Mouse (Mus musculus) olfactory bulb, adult 2 months (tissue): ENCODE measurements at regions not wholly inside any gene's neighbourhood (a gene's known extent, or its start where the extent isn't known, plus 50 kb on each side); places are given as distances from the start of the nearest gene placed in this dataset.

Experiments
- CTCF ChIP-seq: fragments of 200-500 bp; IDR thresholded peaks from 2 replicates; pipeline ENCODE4 v1.5.1; 2012; ENCODE audit warnings: low read depth, mild to moderate bottlenecking, low read length, moderate library complexity; ENCODE audit not compliant: insufficient read depth
- POLR2A ChIP-seq: fragments of 200-500 bp; IDR thresholded peaks from 2 replicates; pipeline ENCODE4 v1.6.1; 2012; ENCODE audit warnings: mild to moderate bottlenecking, low read depth, low read length, moderate library complexity; ENCODE audit not compliant: insufficient read depth

GRCm38 (mm10) chr16:49441225-49441624, 257.8 kb upstream of the Ift57 start:
- TF ChIP-seq CTCF (no peak), POLR2A (no peak)
